Comparison of ENCODE assay signal across 8 mouse cellular contexts in genomic region chr15:98145559-98146181, GRCm38 (mm10). TPM values are rescaled to one million over a fixed set of nuclear protein-coding genes. Genes with fewer than 3 reads are reported as not detected.
DNase-seq lines count a peak whose midpoint lies in the region; ATAC-seq and TF ChIP-seq lines count a peak whose summit lies in the region.

No protein-coding gene starts in this region.

- H3K9ac ChIP-seq in hindbrain, postnatal 0 days (replicated peaks; ENCODE audit: low read length), result peak overlapping the region; percentile 95

- peaks cover 9% of the 10 kb centered on the region for H3K36me3 ChIP-seq in hindbrain, postnatal 0 days (ENCODE audit: insufficient read depth, low read length)

- H3K4me3 ChIP-seq in hindbrain, postnatal 0 days (ENCODE audit: low read length), result peak overlapping the region; percentile 92
- H3K4me3 ChIP-seq in left cerebral cortex, adult 2 months, result peak overlapping the region; percentile 93

- peaks cover 7% of the 10 kb centered on the region; the same call in 1 of the 2 replicates for H3K4me1 ChIP-seq in hindbrain, postnatal 0 days (ENCODE audit: insufficient read depth, low read length)

- intact Hi-C loops in left cerebral cortex, adult 2 months (cut with DNase I), result loop anchor here (2.0 kb wide), 1 partner anchor 53 kb away; the partner anchor contains the start of genes Pfkm and Senp1

- peak overlapping the region; percentile 97 for H3K4me2 ChIP-seq in hindbrain, postnatal 0 days (ENCODE audit: low read depth, low read length)

- H3K9me3 ChIP-seq in hindbrain, postnatal 0 days (ENCODE audit: low read length), result no peaks in the 10 kb centered on the region

- under 1% methylated on average over 38 of the region's 38 CpGs for WGBS in hindbrain, postnatal 0 days

- H3K27ac ChIP-seq in hindbrain, postnatal 0 days, result peak overlapping the region; percentile 84
- H3K27ac ChIP-seq in left cerebral cortex, adult 2 months, result peak overlapping the region; percentile 94

- ATAC-seq in hindbrain, postnatal 0 days, result peak; percentile 97
- peak; percentile 100 for ATAC-seq in megakaryocyte, adult 5-6 weeks (ENCODE audit: poor library complexity, severe bottlenecking)

- DNase-seq in WW6 (ENCODE audit: low read depth, low spot score), result peak; percentile 84
- peak; percentile 86 to 94 for DNase-seq in cerebellum, postnatal 4 days (ENCODE audit: low spot score in 2 of 2)
- DNase-seq in gastrocnemius, adult 18-20 months (ENCODE audit: low spot score), result peak; percentile 92
- DNase-seq in hindbrain, postnatal 0 days (ENCODE audit: low spot score), result peak; percentile 97
- peak; percentile 95 for DNase-seq in left cerebral cortex, adult 2 months (ENCODE audit: extremely low spot score in 1 of 2, low spot score in 2 of 2)
- peak; percentile 95 to 96 for DNase-seq in right cerebral cortex, adult 2 months (ENCODE audit: low spot score in 2 of 2)
- peak; percentile 94 for DNase-seq in urinary bladder, postnatal 14 days (ENCODE audit: low spot score)

- TF ChIP-seq CTCF in hindbrain, postnatal 0 days (IDR thresholded peaks at IDR 0.05; ENCODE audit: low read depth), result no peak
- no peak for TF ChIP-seq CTCF in left cerebral cortex, adult 2 months (IDR thresholded peaks at IDR 0.05)

- no peaks in the 10 kb centered on the region for H3K27me3 ChIP-seq in hindbrain, postnatal 0 days (ENCODE audit: insufficient read depth, low read length)

RNA-seq across cellular contexts. Expression of gene Asb8, which starts 19.8 kb away (rescaled TPM):
- 100 to 1,000 TPM; 113 to 114 TPM for total RNA-seq in gastrocnemius, adult 18-20 months (2021)
- total RNA-seq in hindbrain, postnatal 0 days (2014; rRNA removed), result 53.3 and 71.5 TPM in 2 replicates
- 52.3 and 55.9 TPM in 2 replicates for polyA plus RNA-seq in hindbrain, postnatal 0 days (2015; fragmentation: Nextera tagmentation; extraction: Ambion mirVana)
- 10 to 100 TPM; 46.2 to 51.8 TPM for total RNA-seq in left cerebral cortex, adult 2 months (2021)
- 29.8 and 34.5 TPM in 2 replicates for total RNA-seq in megakaryocyte, adult 5-6 weeks (2015)
- 30.0 and 31.4 TPM in 2 replicates for total RNA-seq in megakaryocyte, adult 5-6 weeks (2017)

RNA-seq across cellular contexts. Expression of gene Ccdc184, which starts 21.3 kb away (rescaled TPM):
- total RNA-seq in gastrocnemius, adult 18-20 months (2021), result not detected
- total RNA-seq in hindbrain, postnatal 0 days (2014; rRNA removed), result 107 and 116 TPM in 2 replicates
- polyA plus RNA-seq in hindbrain, postnatal 0 days (2015; fragmentation: Nextera tagmentation; extraction: Ambion mirVana), result 90.4 and 98.0 TPM in 2 replicates
- total RNA-seq in left cerebral cortex, adult 2 months (2021), result 10 to 100 TPM; 20.6 to 21.8 TPM
- total RNA-seq in megakaryocyte, adult 5-6 weeks (2015), result not detected in 2 replicates
- not detected in 2 replicates for total RNA-seq in megakaryocyte, adult 5-6 weeks (2017)

RNA-seq across cellular contexts. Expression of gene Olfr288, which starts 49.7 kb away (rescaled TPM):
- not detected for total RNA-seq in gastrocnemius, adult 18-20 months (2021)
- total RNA-seq in hindbrain, postnatal 0 days (2014; rRNA removed), result not detected in 2 replicates
- not detected in 2 replicates for polyA plus RNA-seq in hindbrain, postnatal 0 days (2015; fragmentation: Nextera tagmentation; extraction: Ambion mirVana)
- total RNA-seq in left cerebral cortex, adult 2 months (2021), result not detected
- not detected in 2 replicates for total RNA-seq in megakaryocyte, adult 5-6 weeks (2015)
- not detected in 2 replicates for total RNA-seq in megakaryocyte, adult 5-6 weeks (2017)

RNA-seq across cellular contexts. Expression of gene Senp1, which starts 52.1 kb away (rescaled TPM):
- total RNA-seq in gastrocnemius, adult 18-20 months (2021), result 1 to 10 TPM; 6.1 to 6.3 TPM
- total RNA-seq in hindbrain, postnatal 0 days (2014; rRNA removed), result 12.7 and 15.0 TPM in 2 replicates
- 12.5 TPM in 2 replicates for polyA plus RNA-seq in hindbrain, postnatal 0 days (2015; fragmentation: Nextera tagmentation; extraction: Ambion mirVana)
- 10 to 100 TPM; 13.6 to 15.6 TPM for total RNA-seq in left cerebral cortex, adult 2 months (2021)
- 43.4 and 44.7 TPM in 2 replicates for total RNA-seq in megakaryocyte, adult 5-6 weeks (2015)
- 39.9 and 52.2 TPM in 2 replicates for total RNA-seq in megakaryocyte, adult 5-6 weeks (2017)

RNA-seq across cellular contexts. Expression of gene Pfkm, which starts 53.3 kb away (rescaled TPM):
- total RNA-seq in gastrocnemius, adult 18-20 months (2021), result 1,000 to 10,000 TPM; 2,870 to 2,899 TPM
- 97.3 and 102 TPM in 2 replicates for total RNA-seq in hindbrain, postnatal 0 days (2014; rRNA removed)
- 91.5 and 94.0 TPM in 2 replicates for polyA plus RNA-seq in hindbrain, postnatal 0 days (2015; fragmentation: Nextera tagmentation; extraction: Ambion mirVana)
- total RNA-seq in left cerebral cortex, adult 2 months (2021), result 100 to 1,000 TPM; 379 to 387 TPM
- 2.4 and 3.1 TPM in 2 replicates for total RNA-seq in megakaryocyte, adult 5-6 weeks (2015)
- 4.7 and 6.2 TPM in 2 replicates for total RNA-seq in megakaryocyte, adult 5-6 weeks (2017)

Comparison
In these comparisons a context has a peak if more than half of its experiments do, and no peak if none do; other contexts are left out.
1. Peak in every context shown above with its lines: DNase-seq, ATAC-seq, H3K4me3 ChIP-seq and H3K27ac ChIP-seq.
2. RNA of gene Ccdc184, which starts 21.3 kb away (total RNA-seq): 107 to 116 TPM in hindbrain, postnatal 0 days and 20.6 to 21.8 TPM in left cerebral cortex, adult 2 months; not detected in gastrocnemius, adult 18-20 months and not detected in megakaryocyte, adult 5-6 weeks; every median in the first group is over 10 times any median in the second.